Mouse (Mus musculus) testis, adult 2 months (tissue): Measurements from ENCODE around the gene Gm595.

Source experiments
- CTCF ChIP-seq: fragments of 200-500 bp; IDR thresholded peaks from 2 replicates; pipeline ENCODE4 v1.5.1; 2012; ENCODE audit warnings: low read depth, mild to moderate bottlenecking, inconsistent platforms, low read length, moderate library complexity; ENCODE audit not compliant: control insufficient read depth, insufficient read depth, insufficient replicate concordance
- POLR2A ChIP-seq: fragments of 200-500 bp; IDR thresholded peaks from 2 replicates; pipeline ENCODE4 v1.6.1; 2012; ENCODE audit warnings: low read depth, mild to moderate bottlenecking, inconsistent platforms, low read length, moderate library complexity; ENCODE audit not compliant: control insufficient read depth

DNA sequence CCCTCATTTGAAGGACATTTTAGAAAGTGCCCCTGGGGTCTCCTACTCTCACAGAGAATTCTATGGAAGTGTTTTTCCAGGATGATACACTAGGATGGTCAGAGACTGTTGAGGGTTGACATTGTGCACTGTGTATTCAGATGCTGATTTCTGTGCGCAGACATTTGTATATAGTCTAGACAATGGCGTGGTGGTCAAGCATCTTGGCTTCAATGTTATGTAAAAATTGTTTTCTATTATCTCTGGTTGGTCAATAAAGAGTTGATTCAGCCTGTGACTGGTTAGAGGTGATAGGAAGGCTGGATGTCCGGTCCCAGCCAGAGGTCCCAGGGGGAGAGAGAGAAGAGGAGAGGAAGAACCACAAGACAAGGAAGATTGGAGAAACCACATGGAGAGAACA lies 16.4 kb upstream of the Gm595 start:
- TF ChIP-seq POLR2A (no peak), CTCF (no peak)
